In the genomic region with DNA sequence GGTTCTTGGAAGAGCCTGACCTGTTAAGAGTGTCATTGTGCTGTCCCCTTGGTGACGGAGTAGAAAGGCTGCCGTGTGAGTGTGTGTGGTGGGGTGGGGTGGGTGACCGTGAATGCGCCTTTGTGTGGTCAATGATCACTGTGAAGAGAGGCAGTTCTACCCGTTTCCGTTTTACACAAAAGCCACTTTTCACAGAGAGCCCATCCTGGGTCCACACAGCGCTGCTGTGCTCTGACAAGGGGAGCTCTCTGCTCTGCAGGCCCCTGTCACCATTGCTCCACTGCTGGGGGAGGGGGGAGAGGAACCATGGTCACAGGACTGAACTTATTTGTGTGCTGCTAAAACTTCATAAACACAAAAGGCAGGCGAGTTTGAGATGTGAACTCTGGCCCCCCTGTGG, we compare ENCODE assay signal across 12 mouse cellular contexts. TPM values are rescaled to one million over a fixed set of nuclear protein-coding genes. Genes with fewer than 3 reads are reported as not detected.
DNase-seq lines count a peak whose midpoint lies in the region; ATAC-seq and TF ChIP-seq lines count a peak whose summit lies in the region.
"Had no signal": no experiment of that assay in that cellular context is flagged by ENCODE, and none has a peak within 500 bp of the region (broad histone marks: within the 10 kb centered on the region; RNA-seq: fewer than 3 reads in every experiment).

No protein-coding gene starts in this region.

- no peak for TF ChIP-seq CTCF in liver, embryonic 14.5 days (IDR thresholded peaks at IDR 0.05; ENCODE audit: low read depth)

- H3K27ac ChIP-seq in heart, embryonic 13.5 days (replicated peaks) = peak overlapping the region; percentile 71
- H3K27ac ChIP-seq in embryonic facial prominence, embryonic 14.5 days (replicated peaks; ENCODE audit: low read depth, low read length) = peak overlapping the region; percentile 61; the same call in 1 of the 2 replicates
- H3K27ac ChIP-seq in liver, embryonic 14.5 days = peak overlapping the region; percentile 100

- peaks cover 23% of the 10 kb centered on the region for H3K36me3 ChIP-seq in heart, embryonic 13.5 days
- peaks cover 16% of the 10 kb centered on the region for H3K36me3 ChIP-seq in embryonic facial prominence, embryonic 14.5 days (ENCODE audit: control insufficient read depth, insufficient read depth, low read length)
- H3K36me3 ChIP-seq in liver, embryonic 14.5 days (replicated peaks; ENCODE audit: control insufficient read depth, insufficient read depth, low read depth) = peaks cover 16% of the 10 kb centered on the region

- H3K9me3 ChIP-seq in heart, embryonic 13.5 days = no peaks in the 10 kb centered on the region
- H3K9me3 ChIP-seq in embryonic facial prominence, embryonic 14.5 days (ENCODE audit: control insufficient read depth, low read length) = no peaks in the 10 kb centered on the region
- H3K9me3 ChIP-seq in liver, embryonic 14.5 days (ENCODE audit: control insufficient read depth, low read length) = no peaks in the 10 kb centered on the region

- DNase-seq in heart, adult 8-10 months (ENCODE audit: low spot score) = no peak
- DNase-seq in ES-CJ7 (ENCODE audit: low read depth, low spot score) = peak; percentile 29
- peak; percentile 27 for DNase-seq in embryonic facial prominence, embryonic 14.5 days (ENCODE audit: low spot score)
- DNase-seq in liver, embryonic 14.5 days (ENCODE audit: low read depth in 3 of 3, low spot score in 3 of 3) = no peak
- no peak for DNase-seq in cerebellum, postnatal 36 days
- no peak for DNase-seq in ovary, adult 18-20 months (ENCODE audit: low spot score)
- DNase-seq in gastrocnemius, postnatal 10 days = no peak
- DNase-seq: adrenal gland, postnatal 25 days; layer of hippocampus, postnatal 36 days had no signal

- ATAC-seq in heart, embryonic 13.5 days (ENCODE audit: extremely low read depth, insufficient number of reproducible peaks, low FRiP score, low TSS enrichment) = no peak
- ATAC-seq in embryonic facial prominence, embryonic 14.5 days (ENCODE audit: low read depth) = no peak; the same call in 1 of the 2 replicates
- no peak for ATAC-seq in liver, embryonic 14.5 days (ENCODE audit: insufficient read depth)

- H3K9ac ChIP-seq in heart, embryonic 13.5 days = peak overlapping the region; percentile 96
- peak overlapping the region; percentile 40 for H3K9ac ChIP-seq in embryonic facial prominence, embryonic 14.5 days (ENCODE audit: low read depth, low read length)
- H3K9ac ChIP-seq in liver, embryonic 14.5 days (replicated peaks) = peak overlapping the region; percentile 99

- H3K4me3 ChIP-seq in heart, embryonic 13.5 days = peak overlapping the region; percentile 99
- no peak overlapping the region for H3K4me3 ChIP-seq in embryonic facial prominence, embryonic 14.5 days (ENCODE audit: low read depth, low read length)
- H3K4me3 ChIP-seq in liver, embryonic 14.5 days (ENCODE audit: insufficient read depth in 1 of 2, low read depth in 2 of 2, low read length in 2 of 2) = peak overlapping the region; percentile 69 to 100

- peak overlapping the region; percentile 99 for H3K4me2 ChIP-seq in heart, embryonic 13.5 days
- peak overlapping the region; percentile 23; the same call in 1 of the 2 replicates for H3K4me2 ChIP-seq in embryonic facial prominence, embryonic 14.5 days (ENCODE audit: low read depth, low read length)
- peak overlapping the region; percentile 99 for H3K4me2 ChIP-seq in liver, embryonic 14.5 days (ENCODE audit: low read depth)

- peaks cover 32% of the 10 kb centered on the region for H3K4me1 ChIP-seq in heart, embryonic 13.5 days
- peaks cover 22% of the 10 kb centered on the region for H3K4me1 ChIP-seq in embryonic facial prominence, embryonic 14.5 days (ENCODE audit: control insufficient read depth, insufficient read depth, low read length)
- H3K4me1 ChIP-seq in liver, embryonic 14.5 days (replicated peaks; ENCODE audit: control insufficient read depth in 2 of 2, insufficient read depth in 2 of 2, low read length in 1 of 2) = peaks cover 57 to 62% of the 10 kb centered on the region in 2 experiments

- WGBS in heart, embryonic 13.5 days = 70% methylated on average over 8 of the region's 8 CpGs
- WGBS in embryonic facial prominence, embryonic 14.5 days = 40% methylated on average over 8 of the region's 8 CpGs
- WGBS in liver, embryonic 14.5 days (ENCODE audit: insufficient replicate concordance) = 34% methylated on average over 8 of the region's 8 CpGs

- no peak for TF ChIP-seq EP300 in liver, embryonic 14.5 days (IDR thresholded peaks at IDR 0.05; ENCODE audit: low read depth)

- H3K27me3 ChIP-seq in heart, embryonic 13.5 days (replicated peaks) = no peaks in the 10 kb centered on the region
- H3K27me3 ChIP-seq in embryonic facial prominence, embryonic 14.5 days (replicated peaks; ENCODE audit: control insufficient read depth, insufficient read depth, low read length) = no peaks in the 10 kb centered on the region
- no peaks in the 10 kb centered on the region for H3K27me3 ChIP-seq in liver, embryonic 14.5 days (ENCODE audit: control insufficient read depth, insufficient read depth, low read length)
- H3K27me3 ChIP-seq: CH12.LX had no signal

RNA-seq across cellular contexts. Expression of gene Sppl2b, which starts 2.3 kb away (rescaled TPM):
- polyA plus RNA-seq in heart, embryonic 13.5 days (2015; fragmentation: Nextera tagmentation; extraction: Ambion mirVana) = 27.7 and 28.5 TPM in 2 replicates
- total RNA-seq in heart, adult 8-10 months (2022) = 10 to 100 TPM; 11.1 to 15.9 (median 14.4) TPM
- 37.6 and 40.8 TPM in 2 replicates for polyA plus RNA-seq in embryonic facial prominence, embryonic 14.5 days (2014; fragmentation: Nextera tagmentation; extraction: Ambion mirVana)
- polyA plus RNA-seq in liver, embryonic 14.5 days (2012; rRNA removed) = 76.1 and 82.4 TPM in 2 replicates
- 34.7 and 44.5 TPM in 2 replicates for polyA plus RNA-seq in liver, embryonic 14.5 days (2014; fragmentation: Nextera tagmentation; extraction: Ambion mirVana)
- total RNA-seq in gastrocnemius, postnatal 10 days (2021) = 10 to 100 TPM; 30.5 to 33.0 TPM

RNA-seq across cellular contexts. Expression of gene Lsm7, which starts 2.4 kb away (rescaled TPM):
- 157 and 171 TPM in 2 replicates for polyA plus RNA-seq in heart, embryonic 13.5 days (2015; fragmentation: Nextera tagmentation; extraction: Ambion mirVana)
- 10 to 100 TPM; 23.3 to 32.5 (median 25.0) TPM for total RNA-seq in heart, adult 8-10 months (2022)
- 303 and 331 TPM in 2 replicates for polyA plus RNA-seq in embryonic facial prominence, embryonic 14.5 days (2014; fragmentation: Nextera tagmentation; extraction: Ambion mirVana)
- 196 and 215 TPM in 2 replicates for polyA plus RNA-seq in liver, embryonic 14.5 days (2012; rRNA removed)
- 178 and 181 TPM in 2 replicates for polyA plus RNA-seq in liver, embryonic 14.5 days (2014; fragmentation: Nextera tagmentation; extraction: Ambion mirVana)
- total RNA-seq in gastrocnemius, postnatal 10 days (2021) = 10 to 100 TPM; 36.8 to 42.4 TPM

RNA-seq across cellular contexts. Expression of gene Lingo3, which starts 13.5 kb away (rescaled TPM):
- polyA plus RNA-seq in heart, embryonic 13.5 days (2015; fragmentation: Nextera tagmentation; extraction: Ambion mirVana) = 0.16 and 0.34 TPM in 2 replicates
- 10 to 100 TPM in 3 of 4 experiments, 1 to 10 TPM in 1; 7.8 to 14.0 (median 12.6) TPM for total RNA-seq in heart, adult 8-10 months (2022)
- 1.2 and 1.3 TPM in 2 replicates for polyA plus RNA-seq in embryonic facial prominence, embryonic 14.5 days (2014; fragmentation: Nextera tagmentation; extraction: Ambion mirVana)
- polyA plus RNA-seq in liver, embryonic 14.5 days (2012; rRNA removed) = 0.01 TPM in 1 of 2 replicates, not detected in the other
- polyA plus RNA-seq in liver, embryonic 14.5 days (2014; fragmentation: Nextera tagmentation; extraction: Ambion mirVana) = 0.04 TPM in 1 of 2 replicates, not detected in the other
- 10 to 100 TPM; 31.9 to 32.9 TPM for total RNA-seq in gastrocnemius, postnatal 10 days (2021)
- polyA plus RNA-seq: gonadal fat pad, adult 2 months had no signal

RNA-seq across cellular contexts. Expression of gene Tmprss9, which starts 14.3 kb away (rescaled TPM):
- 0.05 and 0.07 TPM in 2 replicates for polyA plus RNA-seq in heart, embryonic 13.5 days (2015; fragmentation: Nextera tagmentation; extraction: Ambion mirVana)
- total RNA-seq in heart, adult 8-10 months (2022) = not detected
- 0.06 and 0.08 TPM in 2 replicates for polyA plus RNA-seq in embryonic facial prominence, embryonic 14.5 days (2014; fragmentation: Nextera tagmentation; extraction: Ambion mirVana)
- polyA plus RNA-seq in liver, embryonic 14.5 days (2012; rRNA removed) = 0.05 and 0.06 TPM in 2 replicates
- polyA plus RNA-seq in liver, embryonic 14.5 days (2014; fragmentation: Nextera tagmentation; extraction: Ambion mirVana) = not detected in 2 replicates
- under 1 TPM in 1 of 2 experiments, not detected in 1; 0.07 TPM for total RNA-seq in gastrocnemius, postnatal 10 days (2021)
- total RNA-seq: adrenal gland, postnatal 25 days had no signal

RNA-seq across cellular contexts. Expression of gene Oaz1, which starts 30.9 kb away (rescaled TPM):
- polyA plus RNA-seq in heart, embryonic 13.5 days (2015; fragmentation: Nextera tagmentation; extraction: Ambion mirVana) = 2,053 and 2,109 TPM in 2 replicates
- total RNA-seq in heart, adult 8-10 months (2022) = 1,000 to 10,000 TPM in 2 of 4 experiments, 100 to 1,000 TPM in 2; 848 to 1,083 (median 963) TPM
- polyA plus RNA-seq in embryonic facial prominence, embryonic 14.5 days (2014; fragmentation: Nextera tagmentation; extraction: Ambion mirVana) = 1,606 and 1,697 TPM in 2 replicates
- 673 and 795 TPM in 2 replicates for polyA plus RNA-seq in liver, embryonic 14.5 days (2012; rRNA removed)
- polyA plus RNA-seq in liver, embryonic 14.5 days (2014; fragmentation: Nextera tagmentation; extraction: Ambion mirVana) = 1,285 and 1,384 TPM in 2 replicates
- 100 to 1,000 TPM; 846 to 935 TPM for total RNA-seq in gastrocnemius, postnatal 10 days (2021)

Comparison
In these comparisons a context has a peak if more than half of its experiments do, and no peak if none do; other contexts are left out.
1. H3K4me2 ChIP-seq: peak in every context shown above with its lines; median percentile 99 in heart, embryonic 13.5 days; 99 in liver, embryonic 14.5 days; 23 in embryonic facial prominence, embryonic 14.5 days.
2. H3K9ac ChIP-seq: peak in every context shown above with its lines; median percentile 99 in liver, embryonic 14.5 days; 96 in heart, embryonic 13.5 days; 40 in embryonic facial prominence, embryonic 14.5 days.
3. DNase-seq: peak in ES-CJ7 (single experiment) and embryonic facial prominence, embryonic 14.5 days (single experiment); none in heart, adult 8-10 months (single experiment), liver, embryonic 14.5 days (0 of 3), cerebellum, postnatal 36 days (0 of 2), ovary, adult 18-20 months (single experiment) and gastrocnemius, postnatal 10 days (single experiment).
4. Peak in every context shown above with its lines, with median percentiles within 50 percentile points of each other: H3K27ac ChIP-seq.